Mouse (Mus musculus) forebrain, postnatal 0 days (tissue): ENCODE measurements around the gene Zmym2. TPM values are rescaled to one million over a fixed set of nuclear protein-coding genes. Genes with fewer than 3 reads are reported as not detected.
"Not testable (repeated sequence)": the region's sequence is repeated elsewhere in the genome, so short reads cannot be mapped to it uniquely, and the experiment has no call there.

ENCODE experiments used
- ATAC-seq: fragments of 200-750 bp; cut with Nextera tagmentation; 2 replicates; pipeline ENCODE4 v1.8.0; 2017; ENCODE audit warnings: mild to moderate bottlenecking, moderate library complexity
- DNase-seq: peaks from one replicate; pipeline ENCODE4 v3.0.0-alpha.2; 2015
- H3K27ac ChIP-seq: fragments of 300-500 bp; sonication (generic); 2 replicates; pipeline ENCODE4 v1.5.1; 2014; ENCODE audit warnings: low read depth, mild to moderate bottlenecking, antibody characterized with exemption, low read length, moderate library complexity, mixed read lengths
- H3K27me3 ChIP-seq: fragments of 300-500 bp; sonication (generic); 2 replicates; pipeline ENCODE4 v1.6.1; 2014; ENCODE audit warnings: mild to moderate bottlenecking, low read length, mixed read lengths; ENCODE audit not compliant: insufficient read depth
- H3K36me3 ChIP-seq: fragments of 300-500 bp; sonication (generic); 2 replicates; pipeline ENCODE4 v1.6.1; 2014; ENCODE audit warnings: mild to moderate bottlenecking, moderate library complexity; ENCODE audit not compliant: insufficient read depth
- H3K4me1 ChIP-seq: fragments of 300-500 bp; sonication (generic); 2 replicates; pipeline ENCODE4 v1.6.1; 2014; ENCODE audit warnings: antibody characterized with exemption; ENCODE audit not compliant: insufficient read depth
- H3K4me2 ChIP-seq: fragments of 300-500 bp; sonication (generic); 2 replicates; pipeline ENCODE4 v1.6.1; 2014; ENCODE audit warnings: low read depth, mild to moderate bottlenecking, moderate library complexity
- H3K4me3 ChIP-seq: fragments of 300-500 bp; sonication (generic); 2 replicates; pipeline ENCODE4 v1.5.1; 2014; ENCODE audit warnings: low read depth, low read length, mixed read lengths
- H3K9ac ChIP-seq: fragments of 300-500 bp; sonication (generic); 2 replicates; pipeline ENCODE4 v1.6.1; 2014; ENCODE audit warnings: mild to moderate bottlenecking
- H3K9me3 ChIP-seq: fragments of 300-500 bp; sonication (generic); 2 replicates; pipeline ENCODE4 v1.6.1; 2016; ENCODE audit warnings: low read length
- CTCF ChIP-seq: sonication (generic); IDR thresholded peaks from 2 replicates; pipeline ENCODE4 v1.5.1; 2016; ENCODE audit warnings: antibody characterized with exemption, control low read depth, low read depth
- WGBS: fragments of 180-500 bp; shearing (Covaris S2); extraction: QIAGEN DNeasy Blood & Tissue Kit; methylation state at CpG from one replicate; pipeline ENCODE4 v1.1.7; 2014; 5-methylcytosine and 5-hydroxymethylcytosine counted together
- polyA plus RNA-seq: library from polyadenylated mRNA; unstranded; fragments of >200 nt; fragmentation: Nextera tagmentation; extraction: Ambion mirVana; gene quantifications from 2 replicates; pipeline ENCODE4 v1.2.1, GENCODE M21; 2015
- total RNA-seq: library from RNA; depleted of rRNA; stranded (reverse); fragments of >200 nt; gene quantifications from 2 replicates; pipeline ENCODE4 v1.2.3, GENCODE M21; 2014

Gene Zmym2
- total and polyA plus RNA-seq, 2 experiments from 2014 or later = 29.9 to 79.9 TPM

GRCm38 (mm10) chr14:56873525-56873924 is 12.9 kb upstream of the Zmym2 start:
- Histone ChIP-seq H3K9ac (no peak overlapping the region), H3K4me1 (no peaks in the 10 kb centered on the region), H3K27me3 (no peaks in the 10 kb centered on the region), H3K27ac (no peak overlapping the region), H3K36me3 (no peaks in the 10 kb centered on the region), H3K4me2 (no peak overlapping the region), H3K9me3 (no peaks in the 10 kb centered on the region), H3K4me3 (no peak overlapping the region)
- no peak for ATAC-seq
- no peak for DNase-seq
- 84% methylated on average over 5 of the region's 5 CpGs for WGBS
- TF ChIP-seq CTCF = no peak

DNA sequence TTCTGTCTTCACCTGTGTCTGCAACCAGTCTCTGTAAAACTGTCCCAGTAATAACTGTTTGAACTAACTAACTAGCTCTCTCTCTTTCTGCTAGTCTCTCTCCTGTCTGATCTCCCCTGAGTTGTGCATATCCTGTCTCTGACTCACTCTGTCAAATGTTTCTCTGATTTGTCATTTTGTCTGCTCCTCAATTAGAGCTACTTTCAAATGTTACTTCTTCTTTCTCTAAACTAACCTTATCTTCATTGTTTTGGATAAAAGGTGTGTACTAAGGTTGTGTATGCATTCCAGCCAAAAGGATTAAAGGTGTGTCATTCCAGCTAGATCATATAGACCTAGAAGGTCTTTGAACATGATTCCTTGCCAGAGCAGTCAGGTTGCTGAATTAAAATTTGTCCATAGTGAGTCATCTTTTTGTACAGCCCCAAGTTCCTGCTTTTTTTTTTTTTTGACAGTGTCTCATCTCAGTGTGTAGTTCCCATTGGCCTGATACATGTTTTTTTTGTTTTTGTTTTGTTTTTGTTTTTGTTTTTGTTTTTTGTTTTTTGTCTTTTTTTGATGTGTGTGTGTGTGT is 10.8 kb upstream of the Zmym2 start:
- Histone ChIP-seq H3K4me1 (no peaks in the 10 kb centered on the region), H3K9me3 (no peaks in the 10 kb centered on the region), H3K4me2 (no peak overlapping the region), H3K27ac (no peak overlapping the region), H3K9ac (no peak overlapping the region), H3K36me3 (no peaks in the 10 kb centered on the region), H3K4me3 (no peak overlapping the region), H3K27me3 (no peaks in the 10 kb centered on the region)
- DNase-seq (no peak), ATAC-seq (no peak)
- no peak for TF ChIP-seq CTCF

DNA sequence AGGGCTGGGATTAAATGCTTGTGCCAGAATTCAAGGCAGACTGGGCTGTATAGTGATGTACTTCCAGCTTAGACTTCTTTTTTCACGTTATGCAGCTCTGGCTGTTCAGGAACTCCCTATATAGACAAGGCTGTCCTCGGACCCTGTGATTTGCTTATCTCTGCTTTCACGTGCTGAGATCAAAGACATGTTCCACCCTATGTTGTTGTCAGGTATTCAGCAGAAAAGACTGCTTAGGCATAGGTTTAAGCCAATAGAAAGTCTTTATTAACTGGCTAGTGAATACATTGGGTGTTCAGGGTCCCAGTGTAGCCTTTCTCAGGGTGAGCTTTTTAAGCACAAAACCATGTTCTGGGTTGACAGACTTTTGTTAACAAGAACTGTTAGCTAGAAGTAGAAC is 5.2 kb upstream of the Zmym2 start:
- Histone ChIP-seq H3K9me3 (no peaks in the 10 kb centered on the region), H3K27me3 (no peaks in the 10 kb centered on the region), H3K27ac (no peak overlapping the region), H3K36me3 (no peaks in the 10 kb centered on the region), H3K4me3 (no peak overlapping the region), H3K4me2 (no peak overlapping the region), H3K9ac (no peak overlapping the region), H3K4me1 (no peaks in the 10 kb centered on the region)
- no peak for TF ChIP-seq CTCF
- no peak for DNase-seq
- no peak for ATAC-seq
- WGBS = 60% methylated on average over 3 of the region's 3 CpGs

DNA sequence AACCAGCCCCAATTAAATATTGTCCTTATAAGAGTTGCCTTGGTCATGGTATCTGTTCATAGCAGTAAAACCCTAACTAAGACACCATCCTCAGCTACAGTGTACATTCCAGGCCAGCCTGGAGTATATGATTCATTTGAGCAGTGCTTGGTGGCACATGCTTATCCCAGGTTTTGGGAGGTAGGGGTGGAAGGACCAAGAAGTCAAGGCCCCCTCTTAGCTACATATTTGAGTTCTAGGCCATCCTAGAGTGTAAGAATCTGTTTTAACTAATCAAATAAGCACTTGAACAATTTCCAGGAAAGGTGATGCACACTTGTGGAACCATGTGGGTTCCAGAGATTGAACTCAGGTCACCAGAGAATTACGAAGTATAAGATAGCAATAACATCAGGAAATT is 3.0 kb upstream of the Zmym2 start:
- 97% methylated on average over 1 of the region's 1 CpGs for WGBS

DNA sequence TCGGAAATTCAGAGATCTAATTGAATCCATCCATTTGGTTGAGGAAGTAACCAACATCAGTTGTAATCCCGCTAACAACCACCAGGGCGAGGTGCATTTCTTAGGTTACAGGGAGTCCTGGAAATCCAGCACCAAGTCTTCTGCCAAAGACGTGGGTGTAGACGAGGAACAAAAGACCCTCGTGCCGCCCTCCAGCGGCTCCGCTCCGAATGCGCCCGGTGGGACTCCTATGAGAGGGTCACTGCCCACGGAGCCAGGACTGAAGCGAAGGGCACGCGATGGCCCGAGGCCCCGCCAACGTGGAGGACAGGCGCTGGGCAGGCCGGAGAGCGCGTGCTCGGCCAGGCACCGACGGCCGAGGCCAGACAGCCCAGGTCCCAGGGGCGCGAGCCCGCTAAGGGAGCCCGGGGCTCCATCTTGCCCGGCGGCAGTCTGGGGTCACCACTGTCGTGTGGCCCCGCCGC is 1.1 kb upstream of the Zmym2 start:
- peak overlapping the region; percentile 41 for H3K4me3 ChIP-seq
- peaks cover 12% of the 10 kb centered on the region for H3K4me1 ChIP-seq
- H3K36me3 ChIP-seq = no peaks in the 10 kb centered on the region
- peak; percentile 84 for TF ChIP-seq CTCF
- no peaks in the 10 kb centered on the region for H3K27me3 ChIP-seq
- peak overlapping the region; percentile 82 for H3K9ac ChIP-seq
- 1% methylated on average over 36 of the region's 36 CpGs for WGBS
- DNase-seq (peak; percentile 93), ATAC-seq (peak; percentile 34)
- H3K27ac ChIP-seq = peak overlapping the region; percentile 94
- H3K4me2 ChIP-seq = peak overlapping the region; percentile 65
- H3K9me3 ChIP-seq = no peaks in the 10 kb centered on the region

More for the DNA sequence above, 3.0 kb upstream of the Zmym2 start:
- Histone ChIP-seq H3K9ac (no peak overlapping the region), H3K4me1 (peaks cover 4% of the 10 kb centered on the region), H3K36me3 (no peaks in the 10 kb centered on the region), H3K9me3 (no peaks in the 10 kb centered on the region), H3K4me2 (no peak overlapping the region), H3K27me3 (no peaks in the 10 kb centered on the region), H3K4me3 (no peak overlapping the region), H3K27ac (no peak overlapping the region)
- ATAC-seq = no peak
- no peak for TF ChIP-seq CTCF
- DNase-seq = no peak

DNA sequence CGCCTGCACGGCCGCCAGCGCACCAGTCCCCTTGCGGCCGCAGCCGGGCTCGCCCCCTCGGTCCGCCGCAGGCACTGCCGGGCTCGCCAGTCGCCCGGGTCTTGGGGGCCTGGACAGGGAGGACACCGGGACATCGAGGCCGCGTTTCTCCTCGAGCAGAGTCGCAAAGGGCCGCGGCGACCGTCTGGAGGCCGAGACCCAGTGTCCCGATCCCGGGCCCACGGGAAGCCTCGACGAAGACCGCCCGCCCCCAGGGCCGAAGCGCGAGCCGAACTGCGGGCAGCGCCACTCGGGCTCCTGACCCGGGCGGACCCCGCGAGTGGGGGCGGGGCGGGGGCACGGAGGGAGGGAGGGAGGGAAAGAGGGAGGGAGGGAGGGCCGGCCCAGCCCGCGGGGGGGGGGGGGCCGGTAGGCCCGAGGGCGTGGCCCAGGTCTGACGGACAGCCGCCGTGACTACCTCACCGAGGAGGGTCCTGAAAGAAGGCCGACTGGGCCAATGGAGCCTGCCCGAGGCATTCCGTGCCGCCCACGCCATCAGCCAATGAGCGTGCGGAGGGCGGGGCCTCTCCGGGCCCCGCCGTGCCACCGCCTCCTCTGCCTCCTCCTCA is 363 bp upstream of the Zmym2 start:
- not testable (repeated sequence) for H3K27me3 ChIP-seq, H3K36me3 ChIP-seq, H3K9me3 ChIP-seq
- peak overlapping the region; percentile 41 for H3K4me3 ChIP-seq
- peak overlapping the region; percentile 82 for H3K9ac ChIP-seq
- H3K4me2 ChIP-seq = peak overlapping the region; percentile 65
- DNase-seq = peak; percentile 87
- peak overlapping the region; percentile 92 for H3K27ac ChIP-seq
- under 1% methylated on average over 36 of the region's 69 CpGs for WGBS
- H3K4me1 ChIP-seq = peaks cover 12% of the 10 kb centered on the region
- peak; percentile 96 for ATAC-seq

GRCm38 (mm10) chr14:56887514-56887880 is 1.0 kb downstream of the Zmym2 start:
- Histone ChIP-seq H3K4me1 (peaks cover 12% of the 10 kb centered on the region), H3K4me2 (peak overlapping the region; percentile 55), H3K27ac (peak overlapping the region; percentile 99), H3K9ac (peak overlapping the region; percentile 95), H3K36me3 (0 out of 2 replicates have a peak, but pooled peaks cover 2% of the 10 kb centered on the region), H3K27me3 (no peaks in the 10 kb centered on the region), H3K9me3 (no peaks in the 10 kb centered on the region), H3K4me3 (peak overlapping the region; percentile 71)
- no peak for DNase-seq
- ATAC-seq = no peak
- 1% methylated on average over 3 of the region's 3 CpGs for WGBS
- no peak for TF ChIP-seq CTCF
